Mouse (Mus musculus) kidney, postnatal 14 days (tissue): ENCODE results near the gene Speer1.
"Not testable (repeated sequence)": the region's sequence is repeated elsewhere in the genome, so short reads cannot be mapped to it uniquely, and the experiment has no call there.

Experiments
- DNase-seq: peaks from one replicate; pipeline ENCODE4 v3.0.0; 2022; ENCODE audit warnings: mixed read lengths

Speer1 gene

DNA sequence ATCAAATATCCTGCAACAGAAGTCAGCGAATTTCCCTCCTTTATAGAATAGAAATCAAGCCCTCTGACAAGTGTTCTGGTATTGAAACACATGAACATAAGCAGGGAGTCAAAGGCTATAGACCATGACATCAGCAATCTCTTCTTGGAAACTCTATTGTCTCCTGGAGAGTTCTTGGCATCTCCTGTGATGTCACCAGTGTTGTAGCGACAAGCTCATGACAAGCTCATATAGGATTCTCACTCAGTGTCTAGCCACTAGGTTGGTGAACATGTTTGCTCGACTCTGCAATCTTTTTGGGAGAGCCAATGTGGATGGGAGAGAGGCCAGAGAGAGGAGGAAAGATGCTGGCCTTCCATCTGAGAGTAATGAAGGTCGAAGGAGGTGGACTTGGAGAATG lies at the start of gene Speer1:
Gene Speer1 (plus strand): TSS at position 301 of the 400 bp plus-strand sequence.
- DNase-seq: not testable (repeated sequence)
